Mouse (Mus musculus) liver, adult (tissue): ENCODE results near the gene P2ry6.

Experiments used
- GATA4 ChIP-seq: IDR thresholded peaks from 2 replicates; pipeline ENCODE4 v1.6.1; 2014; ENCODE audit warnings: mild to moderate bottlenecking, low read length; ENCODE audit not compliant: insufficient replicate concordance

The P2ry6 gene

DNA sequence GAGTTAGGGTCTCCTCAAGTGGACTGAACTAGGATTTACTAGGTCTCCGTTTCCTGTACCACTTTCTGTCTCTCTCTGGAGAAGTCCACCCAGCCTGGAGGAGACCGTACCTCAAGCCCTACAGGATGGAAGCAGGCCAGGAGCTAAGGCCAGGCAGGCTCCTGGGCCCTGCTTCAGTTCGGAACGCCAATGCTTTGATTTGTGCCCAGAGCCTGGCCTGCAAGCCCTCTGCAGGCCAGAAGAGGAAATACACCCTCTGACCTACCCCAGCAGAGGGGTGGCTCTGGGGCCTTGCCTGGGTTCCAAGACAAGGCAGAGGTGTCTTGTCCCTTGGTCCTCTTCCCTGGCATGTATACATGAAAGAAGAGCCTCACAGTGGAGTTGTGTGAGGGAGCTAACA, 9.4 kb downstream of the P2ry6 start:
- no peak for TF ChIP-seq GATA4

DNA sequence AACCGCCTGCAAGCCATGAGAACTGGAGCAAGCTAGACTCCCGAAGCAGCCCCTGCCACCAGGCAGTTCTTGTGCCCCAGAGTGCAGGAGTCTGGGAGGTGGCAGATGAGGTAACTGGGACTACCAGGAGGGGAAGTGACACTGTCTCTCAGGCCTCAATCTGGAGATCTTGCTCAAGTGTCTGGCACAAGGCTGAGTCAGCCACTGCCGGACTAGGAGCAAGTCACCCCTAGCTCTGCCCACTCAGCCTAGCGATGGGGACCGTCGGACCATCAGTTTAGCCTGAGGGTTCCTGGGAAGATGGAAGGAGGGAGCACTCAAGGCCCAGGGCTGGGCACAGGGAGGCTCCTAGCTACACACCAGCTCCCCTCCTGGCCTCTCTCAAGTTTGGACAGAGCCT, 10.2 kb downstream of the P2ry6 start:
- TF ChIP-seq GATA4 = no peak

- TF ChIP-seq GATA4 = no peak
Measured at GRCm38 (mm10) chr7:100963381-100963780, 11.1 kb downstream of the P2ry6 start.

DNA sequence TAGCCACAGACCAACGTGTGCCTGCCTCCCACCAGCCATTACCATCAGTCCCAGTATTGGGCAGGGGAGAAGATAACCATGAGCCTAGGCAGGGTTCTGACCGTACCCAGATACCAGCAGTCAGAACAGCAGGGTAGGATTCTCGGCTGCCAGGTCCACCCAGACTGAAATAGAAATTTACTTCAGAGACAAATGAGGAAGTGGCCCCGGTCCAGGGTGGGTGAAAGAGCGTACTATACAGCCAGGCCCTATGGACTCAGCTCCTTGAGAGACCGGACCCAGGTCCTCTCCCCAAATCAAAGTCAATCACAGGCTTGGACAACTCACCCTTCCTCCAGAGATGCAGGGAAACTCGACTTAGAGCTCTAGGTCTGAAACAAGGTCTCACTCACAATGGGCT, 13.3 kb downstream of the P2ry6 start:
- no peak for TF ChIP-seq GATA4

- TF ChIP-seq GATA4 = no peak
Measured at GRCm38 (mm10) chr7:100960462-100960861, 14.0 kb downstream of the P2ry6 start.

GRCm38 (mm10) chr7:100958426-100958825, 16.0 kb downstream of the P2ry6 start:
- TF ChIP-seq GATA4 = no peak

GRCm38 (mm10) chr7:100952686-100953085, 21.8 kb downstream of the P2ry6 start:
- no peak for TF ChIP-seq GATA4

DNA sequence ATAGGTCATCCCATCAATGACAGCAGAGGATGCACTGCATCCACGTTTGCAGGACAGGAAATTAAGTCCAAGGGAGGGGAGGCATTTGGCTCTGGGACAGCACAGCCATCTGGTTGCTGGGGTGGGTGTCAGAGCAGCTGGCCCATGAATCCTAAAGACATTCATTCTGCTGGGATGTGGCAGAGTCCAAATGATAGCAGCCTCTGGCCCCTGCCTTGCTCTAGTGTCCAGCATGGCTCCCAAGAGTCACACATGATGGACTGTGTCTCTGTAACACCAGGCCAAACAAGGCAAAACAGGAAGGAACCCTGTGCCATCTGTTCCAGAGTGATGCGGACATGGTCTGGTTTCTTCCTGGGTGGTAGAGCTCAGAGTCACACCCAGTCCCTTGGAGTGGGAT, 22.5 kb downstream of the P2ry6 start:
- TF ChIP-seq GATA4 = no peak

- no peak for TF ChIP-seq GATA4
Measured at GRCm38 (mm10) chr7:100950481-100951010, 23.9 kb downstream of the P2ry6 start.

GRCm38 (mm10) chr7:100950031-100950430, 24.4 kb downstream of the P2ry6 start:
- no peak for TF ChIP-seq GATA4

DNA sequence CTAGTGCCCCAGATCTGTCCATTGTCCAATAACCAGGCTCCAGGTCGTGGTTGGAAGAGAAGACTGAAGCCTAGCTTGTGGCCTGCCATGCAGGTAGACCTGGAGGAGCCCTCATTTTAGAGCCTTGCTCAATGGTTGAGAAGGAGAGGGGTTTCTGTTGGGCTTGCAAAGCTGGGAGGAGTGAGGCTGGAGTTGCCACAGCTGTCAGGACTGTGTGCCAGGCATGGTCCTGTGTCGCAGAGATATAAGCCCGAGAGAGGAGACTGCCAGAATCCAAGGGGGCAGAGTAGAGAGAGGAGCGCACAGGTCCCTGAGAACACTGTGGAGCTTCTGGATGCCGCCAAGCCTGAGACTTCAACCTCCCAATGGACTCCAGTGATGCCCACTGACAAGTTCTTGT, 29.7 kb downstream of the P2ry6 start:
- no peak for TF ChIP-seq GATA4

DNA sequence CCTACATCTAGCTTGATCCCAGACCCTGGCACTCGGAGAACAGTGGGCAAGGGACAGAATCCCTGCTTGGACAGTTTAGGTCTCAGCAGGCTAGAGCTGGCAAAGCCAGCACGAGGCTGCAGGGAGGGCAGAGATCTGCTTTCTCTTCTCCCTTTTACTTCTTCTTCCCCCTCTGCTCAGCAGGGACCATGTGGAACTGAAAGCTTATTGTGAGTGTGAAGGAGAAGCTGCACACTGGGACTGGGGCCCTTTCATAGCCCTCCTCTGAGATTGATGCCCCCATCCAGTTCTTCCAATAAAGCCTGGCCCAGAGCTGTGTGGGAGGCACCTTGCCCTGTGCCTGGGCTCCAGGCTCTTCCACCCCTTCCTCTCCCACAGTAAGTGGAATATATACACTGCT, 30.1 kb downstream of the P2ry6 start:
- no peak for TF ChIP-seq GATA4

DNA sequence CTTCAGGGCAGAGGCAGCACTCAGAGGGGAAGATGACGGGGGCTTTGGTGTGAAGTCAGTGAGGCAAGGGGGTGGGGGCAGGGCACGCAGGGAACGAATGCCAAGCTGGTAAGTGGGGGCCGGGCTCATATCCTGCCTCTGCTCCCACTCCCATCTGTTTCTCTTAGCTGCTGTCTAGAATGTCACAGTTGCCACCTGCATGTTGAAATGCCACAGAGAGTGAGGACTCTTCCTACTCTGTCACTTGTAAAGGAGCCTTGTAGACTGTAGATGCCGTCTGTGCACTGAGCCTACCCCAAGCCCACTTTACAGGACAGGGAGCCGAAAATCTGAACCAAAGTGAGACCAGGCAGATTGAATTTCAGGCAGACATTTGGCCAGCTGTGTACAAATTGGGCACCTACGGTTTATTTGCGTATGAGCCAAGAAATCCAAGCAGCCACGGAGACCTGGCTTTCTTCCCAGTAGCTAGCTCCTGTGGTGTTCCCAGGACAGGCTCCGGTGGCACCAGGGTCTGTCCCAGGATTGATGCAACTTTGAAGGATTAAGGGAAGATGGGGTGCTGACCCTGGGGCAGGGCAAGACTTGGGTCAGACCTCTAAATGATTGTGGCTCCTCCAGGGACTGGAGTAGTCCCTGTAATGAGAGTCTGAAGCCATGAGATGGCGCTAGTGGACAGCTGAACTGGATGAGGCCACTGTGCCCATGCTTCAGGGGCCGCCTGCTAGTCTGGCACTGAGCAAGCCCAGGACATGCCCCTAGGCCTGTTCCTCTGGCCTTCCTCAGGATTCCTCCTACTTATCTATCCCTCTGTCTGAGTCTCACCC, 31.4 kb downstream of the P2ry6 start:
- no peak for TF ChIP-seq GATA4

GRCm38 (mm10) chr7:100941169-100941568, 33.3 kb downstream of the P2ry6 start:
- no peak for TF ChIP-seq GATA4

- TF ChIP-seq GATA4 = no peak
Measured at GRCm38 (mm10) chr7:100938106-100938505, 36.3 kb downstream of the P2ry6 start.

- no peak for TF ChIP-seq GATA4
Measured at GRCm38 (mm10) chr7:100937481-100937880, 37.0 kb downstream of the P2ry6 start.

DNA sequence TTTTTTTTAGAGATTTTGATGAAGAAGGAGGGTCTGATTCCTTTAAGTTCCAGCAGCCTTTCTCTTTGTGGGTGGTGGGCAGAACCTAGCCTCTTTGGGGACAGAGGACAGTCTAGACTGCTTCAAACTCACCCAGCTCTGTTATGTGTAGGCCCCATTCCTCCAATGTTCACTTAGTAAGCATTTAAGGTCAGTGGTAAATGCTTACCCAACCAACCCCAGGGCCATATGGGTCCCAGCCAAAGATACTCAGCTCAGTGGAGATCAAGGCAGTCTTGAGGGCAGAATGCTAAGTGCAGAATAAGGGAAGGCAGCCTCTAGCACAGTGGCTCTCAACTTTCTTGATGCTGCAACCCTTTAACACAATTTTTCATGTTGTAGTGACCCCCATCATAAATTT, 40.9 kb downstream of the P2ry6 start:
- TF ChIP-seq GATA4 = no peak
